Mouse (Mus musculus): ENCODE measurements around the gene Zfp831. TPM values are rescaled to one million over a fixed set of nuclear protein-coding genes. Genes with fewer than 3 reads are reported as not detected.

Gene Zfp831
- polyA plus RNA-seq, 1 experiment from 2014 or later: not detected

- WGBS: 78% methylated on average over 4 of the region's 4 CpGs
- Histone ChIP-seq H3K9ac (no peak overlapping the region), H3K4me2 (no peak overlapping the region), H3K27ac (no peak overlapping the region), H3K4me3 (no peak overlapping the region), H3K4me1 (no peaks in the 10 kb centered on the region), H3K36me3 (replicated peaks) (no peaks in the 10 kb centered on the region), H3K9me3 (no peaks in the 10 kb centered on the region), H3K27me3 (replicated peaks) (no peaks in the 10 kb centered on the region)
- ATAC-seq (replicated peaks): no peak
Observed at GRCm38 (mm10) chr2:174708587-174708986, 65.3 kb downstream of the Zfp831 start.

GRCm38 (mm10) chr2:174710185-174710584 is 66.9 kb downstream of the Zfp831 start:
- Histone ChIP-seq H3K9ac (no peak overlapping the region), H3K4me2 (no peak overlapping the region), H3K27ac (no peak overlapping the region), H3K9me3 (no peaks in the 10 kb centered on the region), H3K27me3 (replicated peaks) (no peaks in the 10 kb centered on the region), H3K36me3 (replicated peaks) (no peaks in the 10 kb centered on the region), H3K4me3 (no peak overlapping the region), H3K4me1 (no peaks in the 10 kb centered on the region)
- WGBS: 65% methylated on average over 3 of the region's 3 CpGs
- no peak for ATAC-seq (replicated peaks)

GRCm38 (mm10) chr2:174712043-174712442 is 68.7 kb downstream of the Zfp831 start:
- H3K9me3 ChIP-seq: no peaks in the 10 kb centered on the region
- H3K27me3 ChIP-seq (replicated peaks): no peaks in the 10 kb centered on the region
- 94% methylated on average over 1 of the region's 1 CpGs for WGBS
- H3K36me3 ChIP-seq (replicated peaks): no peaks in the 10 kb centered on the region
- no peak overlapping the region for H3K4me3 ChIP-seq
- no peaks in the 10 kb centered on the region for H3K4me1 ChIP-seq
- H3K4me2 ChIP-seq: no peak overlapping the region
- no peak overlapping the region for H3K9ac ChIP-seq
- no peak for ATAC-seq (replicated peaks)
- H3K27ac ChIP-seq: no peak overlapping the region

GRCm38 (mm10) chr2:174715938-174716337 is 72.6 kb downstream of the Zfp831 start:
- H3K27ac ChIP-seq: no peak overlapping the region
- no peaks in the 10 kb centered on the region for H3K9me3 ChIP-seq
- no peak for ATAC-seq (replicated peaks)
- H3K4me3 ChIP-seq: no peak overlapping the region
- no peaks in the 10 kb centered on the region for H3K27me3 ChIP-seq (replicated peaks)
- H3K4me1 ChIP-seq: no peaks in the 10 kb centered on the region
- no peak overlapping the region for H3K9ac ChIP-seq
- no peaks in the 10 kb centered on the region for H3K36me3 ChIP-seq (replicated peaks)
- H3K4me2 ChIP-seq: no peak overlapping the region

GRCm38 (mm10) chr2:174717857-174718256 is 74.5 kb downstream of the Zfp831 start:
- H3K4me1 ChIP-seq: no peaks in the 10 kb centered on the region
- no peaks in the 10 kb centered on the region for H3K27me3 ChIP-seq (replicated peaks)
- no peak overlapping the region for H3K4me2 ChIP-seq
- ATAC-seq (replicated peaks): no peak
- no peak overlapping the region for H3K4me3 ChIP-seq
- no peaks in the 10 kb centered on the region for H3K36me3 ChIP-seq (replicated peaks)
- no peaks in the 10 kb centered on the region for H3K9me3 ChIP-seq
- H3K9ac ChIP-seq: no peak overlapping the region
- no peak overlapping the region for H3K27ac ChIP-seq
- WGBS: 92% methylated on average over 4 of the region's 4 CpGs

GRCm38 (mm10) chr2:174727114-174727823 is 83.9 kb downstream of the Zfp831 start:
- Histone ChIP-seq H3K27me3 (replicated peaks) (no peaks in the 10 kb centered on the region), H3K9ac (no peak overlapping the region), H3K36me3 (replicated peaks) (no peaks in the 10 kb centered on the region), H3K4me3 (no peak overlapping the region), H3K4me2 (no peak overlapping the region), H3K27ac (no peak overlapping the region), H3K4me1 (0 out of 2 replicates have a peak, but pooled peaks cover 9% of the 10 kb centered on the region), H3K9me3 (no peaks in the 10 kb centered on the region)
- 66% methylated on average over 10 of the region's 10 CpGs for WGBS
- peak; percentile 62; the same call in 1 of the 2 replicates for ATAC-seq (replicated peaks)

- H3K9me3 ChIP-seq: no peaks in the 10 kb centered on the region
- 0 out of 2 replicates have a peak, but pooled peaks cover 2% of the 10 kb centered on the region for H3K4me1 ChIP-seq
- H3K4me2 ChIP-seq: no peak overlapping the region
- ATAC-seq (replicated peaks): no peak
- H3K9ac ChIP-seq: no peak overlapping the region
- no peaks in the 10 kb centered on the region for H3K36me3 ChIP-seq (replicated peaks)
- H3K27ac ChIP-seq: no peak overlapping the region
- no peaks in the 10 kb centered on the region for H3K27me3 ChIP-seq (replicated peaks)
- H3K4me3 ChIP-seq: no peak overlapping the region
- WGBS: 88% methylated on average over 5 of the region's 5 CpGs
Observed at GRCm38 (mm10) chr2:174731939-174732338, 88.6 kb downstream of the Zfp831 start.

- 95% methylated on average over 1 of the region's 1 CpGs for WGBS
- Histone ChIP-seq H3K36me3 (replicated peaks) (no peaks in the 10 kb centered on the region), H3K4me3 (no peak overlapping the region), H3K4me1 (no peaks in the 10 kb centered on the region), H3K9me3 (no peaks in the 10 kb centered on the region), H3K27me3 (replicated peaks) (no peaks in the 10 kb centered on the region), H3K9ac (no peak overlapping the region), H3K27ac (no peak overlapping the region), H3K4me2 (no peak overlapping the region)
- ATAC-seq (replicated peaks): no peak
Observed at GRCm38 (mm10) chr2:174735270-174735669, 91.9 kb downstream of the Zfp831 start.

- Histone ChIP-seq H3K4me1 (no peaks in the 10 kb centered on the region), H3K4me3 (no peak overlapping the region), H3K4me2 (no peak overlapping the region), H3K36me3 (replicated peaks) (no peaks in the 10 kb centered on the region), H3K27ac (no peak overlapping the region), H3K27me3 (replicated peaks) (no peaks in the 10 kb centered on the region), H3K9me3 (no peaks in the 10 kb centered on the region), H3K9ac (no peak overlapping the region)
- ATAC-seq (replicated peaks): no peak
- WGBS: 91% methylated on average over 1 of the region's 1 CpGs
Observed at GRCm38 (mm10) chr2:174747182-174747581, 103.8 kb downstream of the Zfp831 start.

GRCm38 (mm10) chr2:174748381-174748780 is 105.0 kb downstream of the Zfp831 start:
- ATAC-seq (replicated peaks): no peak
- Histone ChIP-seq H3K9me3 (no peaks in the 10 kb centered on the region), H3K4me2 (no peak overlapping the region), H3K27me3 (replicated peaks) (no peaks in the 10 kb centered on the region), H3K4me3 (no peak overlapping the region), H3K36me3 (replicated peaks) (no peaks in the 10 kb centered on the region), H3K9ac (no peak overlapping the region), H3K4me1 (no peaks in the 10 kb centered on the region), H3K27ac (no peak overlapping the region)
- WGBS: 82% methylated on average over 8 of the region's 8 CpGs

GRCm38 (mm10) chr2:174753197-174753596 is 109.9 kb downstream of the Zfp831 start:
- no peak overlapping the region for H3K27ac ChIP-seq
- H3K4me2 ChIP-seq: no peak overlapping the region
- ATAC-seq (replicated peaks): no peak
- WGBS: 89% methylated on average over 1 of the region's 1 CpGs
- H3K9ac ChIP-seq: no peak overlapping the region
- H3K36me3 ChIP-seq (replicated peaks): no peaks in the 10 kb centered on the region
- H3K27me3 ChIP-seq (replicated peaks): no peaks in the 10 kb centered on the region
- no peaks in the 10 kb centered on the region for H3K4me1 ChIP-seq
- no peaks in the 10 kb centered on the region for H3K9me3 ChIP-seq
- no peak overlapping the region for H3K4me3 ChIP-seq

- Histone ChIP-seq H3K9ac (no peak overlapping the region), H3K27ac (no peak overlapping the region), H3K4me1 (no peaks in the 10 kb centered on the region), H3K36me3 (replicated peaks) (no peaks in the 10 kb centered on the region), H3K9me3 (no peaks in the 10 kb centered on the region), H3K27me3 (replicated peaks) (no peaks in the 10 kb centered on the region), H3K4me3 (no peak overlapping the region), H3K4me2 (no peak overlapping the region)
- no peak for ATAC-seq (replicated peaks)
- 87% methylated on average over 1 of the region's 1 CpGs for WGBS
Observed at GRCm38 (mm10) chr2:174754231-174754630, 110.9 kb downstream of the Zfp831 start.

- H3K27me3 ChIP-seq (replicated peaks): peaks cover 18% of the 10 kb centered on the region
- H3K27ac ChIP-seq: no peak overlapping the region
- H3K4me1 ChIP-seq: peaks cover 7% of the 10 kb centered on the region; the same call in 1 of the 2 replicates
- no peaks in the 10 kb centered on the region for H3K9me3 ChIP-seq
- H3K4me2 ChIP-seq: no peak overlapping the region
- WGBS: 87% methylated on average over 4 of the region's 4 CpGs
- no peak overlapping the region for H3K4me3 ChIP-seq
- no peaks in the 10 kb centered on the region for H3K36me3 ChIP-seq (replicated peaks)
- no peak overlapping the region for H3K9ac ChIP-seq
- no peak for ATAC-seq (replicated peaks)
Observed at GRCm38 (mm10) chr2:174759189-174759588, 115.9 kb downstream of the Zfp831 start.
